Mouse (Mus musculus) lung, postnatal 10 days (tissue): ENCODE results near the gene Il31ra.
A peak's percentile ranks its signal among the peaks of the same experiment; 100 is the strongest.
"Not testable (repeated sequence)": the region's sequence is repeated elsewhere in the genome, so short reads cannot be mapped to it uniquely, and the experiment has no call there.

Experiments
- DNase-seq: peaks from one replicate; pipeline ENCODE4 v3.0.0; 2021

The Il31ra gene

DNA sequence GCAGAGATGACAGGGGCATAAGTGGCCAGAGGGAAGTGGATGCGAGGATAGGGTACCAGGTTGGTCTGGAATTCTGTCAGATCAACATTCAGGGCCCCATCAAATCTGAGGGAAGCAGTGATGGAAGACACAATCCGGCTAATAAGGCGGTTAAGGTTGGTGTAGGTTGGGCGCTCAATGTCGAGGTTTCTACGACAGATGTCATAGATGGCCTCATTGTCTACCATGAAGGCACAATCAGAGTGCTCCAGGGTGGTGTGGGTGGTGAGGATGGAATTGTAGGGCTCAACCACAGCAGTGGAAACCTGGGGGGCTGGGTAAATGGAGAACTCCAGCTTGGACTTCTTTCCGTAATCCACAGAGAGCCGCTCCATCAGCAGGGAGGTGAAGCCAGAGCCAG, at the start of gene Il31ra:
TSS of gene Il31ra (minus strand) at position 101 of the 400 bp plus-strand sequence.
- DNase-seq = not testable (repeated sequence)

DNA sequence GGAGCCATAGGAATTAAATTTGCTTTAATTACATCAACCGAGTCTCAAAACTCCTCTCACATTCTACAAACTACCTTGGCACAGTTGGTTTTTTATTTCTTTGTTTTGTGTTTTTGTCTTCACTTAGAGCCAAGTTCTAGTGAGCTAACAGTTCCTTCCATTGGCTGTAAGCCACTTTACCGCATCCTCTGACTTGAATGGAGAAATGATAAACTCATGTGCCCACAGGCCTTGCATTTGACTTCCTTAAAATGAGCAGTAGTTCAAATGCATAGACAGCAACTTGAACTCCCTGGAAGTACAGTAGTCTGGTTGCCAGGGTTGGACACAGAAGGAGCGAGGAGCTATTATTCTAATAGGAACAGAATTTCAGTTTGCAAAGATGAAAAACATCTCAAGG, 48.7 kb upstream of the Il31ra start:
- DNase-seq = no peak

DNA sequence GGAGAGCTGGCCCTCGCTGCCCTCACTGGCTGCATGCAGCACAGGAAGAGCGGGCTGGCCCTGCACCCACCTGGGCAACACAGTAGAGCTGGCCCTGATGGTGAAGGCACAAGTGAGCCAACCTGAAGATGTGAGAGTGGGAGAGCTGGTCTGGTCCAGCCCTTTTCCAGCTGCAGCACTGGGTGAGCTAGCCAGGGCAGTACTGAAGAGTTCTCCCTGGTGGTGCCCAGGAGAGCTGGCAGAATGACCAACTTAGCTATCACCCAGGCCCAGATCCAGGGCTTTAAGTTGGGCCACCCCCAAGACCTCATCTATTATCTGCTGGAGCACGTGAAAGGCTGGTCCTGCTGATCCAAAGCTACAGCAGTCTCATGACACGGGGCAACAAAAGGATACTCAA, 45.0 kb upstream of the Il31ra start:
- DNase-seq = no peak

DNA sequence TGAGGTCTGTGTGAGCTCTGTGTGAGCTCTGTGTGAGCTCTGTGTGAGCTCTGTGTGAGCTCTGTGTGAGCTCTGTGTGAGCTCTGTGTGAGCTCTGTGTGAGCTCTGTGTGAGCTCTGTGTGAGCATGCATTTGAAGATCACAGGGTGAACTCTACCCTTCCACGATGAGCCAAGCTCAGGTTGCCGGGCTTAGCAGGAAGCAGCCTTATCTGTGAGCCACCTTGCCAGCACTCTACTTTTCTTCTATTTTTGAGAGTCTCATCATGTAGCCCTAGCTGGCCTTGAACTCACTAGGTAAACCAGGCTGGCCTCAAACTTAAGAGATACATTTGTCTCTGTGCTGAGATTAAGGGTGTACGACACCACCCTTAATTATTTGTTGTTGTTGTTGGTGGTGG, 42.3 kb upstream of the Il31ra start:
- no peak for DNase-seq

DNA sequence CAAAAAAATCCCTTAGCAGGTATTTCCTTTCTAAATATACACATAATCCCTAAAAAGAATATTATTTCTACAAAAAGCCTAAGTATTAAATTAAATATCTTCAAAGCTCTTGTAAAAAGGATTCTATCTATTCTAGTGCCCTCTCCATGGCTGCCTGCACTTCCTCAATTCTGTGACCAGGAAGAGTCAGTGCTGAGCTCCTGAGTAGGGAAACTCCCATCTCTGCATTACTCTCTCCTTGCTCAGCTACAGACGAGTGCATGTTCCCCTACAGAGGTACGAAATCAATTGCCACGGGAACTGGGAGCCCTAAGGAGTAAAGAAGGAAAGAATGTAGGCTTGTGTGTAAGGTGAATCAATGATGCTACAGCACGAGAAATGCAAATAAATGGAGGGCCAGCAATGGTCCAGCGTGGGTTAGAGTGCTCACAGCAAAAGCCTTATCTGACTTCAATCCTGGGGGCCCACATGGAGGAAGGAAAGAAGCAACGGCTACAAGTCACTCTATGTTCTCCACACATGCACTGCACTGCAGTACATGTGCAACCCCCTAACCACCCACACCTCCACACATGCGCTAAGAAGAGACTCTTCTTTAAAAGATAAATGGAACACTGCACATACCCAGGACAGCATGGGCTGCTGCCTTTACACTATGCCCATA, 41.1 kb upstream of the Il31ra start:
- no peak for DNase-seq

DNA sequence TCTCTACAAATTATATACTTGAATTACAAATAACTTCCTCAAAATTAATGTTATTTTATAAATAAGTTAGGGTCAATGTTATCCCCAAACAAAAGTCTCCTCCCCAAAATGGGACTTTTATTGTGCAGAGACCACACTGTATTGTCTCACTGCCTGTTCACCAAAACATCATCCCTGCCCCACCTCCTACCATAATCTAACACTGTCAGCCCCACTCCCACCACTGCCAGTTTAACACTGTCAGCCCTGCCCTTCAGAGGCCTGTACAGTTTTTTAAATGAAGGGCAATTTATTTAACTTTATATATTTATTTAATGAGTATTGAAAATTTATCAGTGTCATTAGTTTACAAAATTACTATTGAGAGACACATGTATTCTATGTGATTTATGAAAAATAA, 31.4 kb upstream of the Il31ra start:
- DNase-seq = no peak

DNA sequence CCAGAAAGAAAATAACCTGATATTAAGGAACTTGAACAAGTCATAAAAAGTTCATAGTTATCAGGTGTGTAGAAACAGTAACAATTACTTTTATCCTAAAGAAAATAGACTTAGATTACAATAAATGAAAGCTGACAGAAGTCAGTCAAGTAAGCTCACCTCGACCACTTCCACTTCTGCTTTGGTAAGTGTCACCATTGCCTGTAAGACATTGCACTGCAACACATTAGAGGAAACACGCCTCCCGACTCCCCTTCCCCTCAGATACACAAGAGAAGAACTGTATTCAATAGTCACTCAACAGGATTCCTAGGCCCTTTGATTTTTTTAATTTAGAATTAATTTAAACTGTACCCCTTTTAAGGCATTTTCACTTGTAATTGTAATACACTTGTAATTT, 30.5 kb upstream of the Il31ra start:
- no peak for DNase-seq

DNA sequence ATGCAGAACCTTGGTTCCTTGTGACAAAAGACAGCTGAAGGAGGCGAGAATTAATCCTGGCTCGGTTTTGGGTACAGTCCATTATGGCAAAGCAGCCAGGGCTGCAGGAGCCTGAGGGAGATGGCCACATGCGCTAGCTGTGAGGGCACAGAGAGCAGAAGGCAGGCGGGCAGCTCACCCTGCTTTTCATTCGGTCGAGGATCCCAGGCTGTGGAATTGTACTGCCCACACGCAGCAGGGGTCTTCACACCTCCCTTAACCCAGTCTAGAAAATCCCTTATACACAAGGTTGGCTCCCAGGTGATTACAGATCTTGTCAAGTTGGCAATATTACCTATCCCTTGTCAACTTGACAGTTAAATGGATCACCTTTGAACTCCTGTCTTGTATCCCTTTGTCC, 29.5 kb upstream of the Il31ra start:
- DNase-seq = no peak

DNA sequence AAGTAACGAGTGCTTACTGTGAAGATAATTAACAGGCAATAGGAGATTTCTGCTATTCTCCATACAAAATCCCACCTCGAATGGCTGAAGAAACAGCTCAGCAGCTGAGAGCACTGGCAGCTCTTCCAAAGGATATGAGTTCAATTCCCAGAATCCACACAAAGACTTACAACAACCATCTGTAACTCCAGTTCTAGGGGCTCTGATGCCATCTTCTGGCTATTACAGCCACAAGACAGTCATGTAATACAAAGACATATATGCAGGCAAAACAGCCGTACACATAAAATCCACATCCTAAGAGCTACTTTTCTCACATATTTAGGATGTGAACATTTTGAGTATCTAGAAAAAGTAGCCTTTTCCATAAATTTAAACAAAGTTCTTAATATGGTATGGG, 27.4 kb upstream of the Il31ra start:
- DNase-seq = no peak

DNA sequence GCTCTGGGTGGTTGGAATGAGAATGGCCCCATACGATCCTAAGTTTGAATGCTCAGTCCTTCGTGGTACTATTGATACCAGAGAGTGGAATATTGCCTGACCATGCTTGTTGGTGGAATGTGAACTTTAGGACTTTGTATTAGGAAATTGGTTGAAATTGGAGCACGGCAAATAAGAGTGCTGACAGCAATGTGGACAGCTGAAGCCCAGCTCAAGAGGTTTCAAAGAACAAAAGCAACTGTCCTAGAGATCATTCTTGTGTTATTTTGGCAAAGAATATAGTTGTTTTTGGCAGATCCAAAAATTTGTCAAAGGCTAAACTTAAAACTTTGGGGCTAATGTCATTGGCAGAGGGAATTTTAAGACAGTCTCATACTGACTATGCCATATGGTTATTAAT, 14.4 kb upstream of the Il31ra start:
- DNase-seq = no peak

DNA sequence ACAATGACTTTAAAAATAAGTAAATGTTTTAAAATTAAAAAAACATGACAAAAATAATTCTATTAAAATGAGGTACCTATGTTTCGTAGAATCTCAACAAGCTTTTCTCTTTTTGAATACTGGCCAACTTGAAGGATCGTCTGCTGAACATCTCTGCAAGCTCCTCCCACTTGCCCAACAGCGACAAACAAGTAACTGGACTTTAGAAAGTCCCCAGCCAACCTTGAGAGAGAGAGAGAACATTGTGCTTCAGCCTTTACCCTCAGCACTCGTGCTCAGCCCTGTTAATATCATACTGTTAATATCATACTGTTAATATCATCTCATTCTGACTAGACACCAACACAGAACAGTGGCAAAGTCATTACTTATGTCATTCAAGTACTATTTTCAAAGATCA, 10.3 kb upstream of the Il31ra start:
- DNase-seq = no peak

DNA sequence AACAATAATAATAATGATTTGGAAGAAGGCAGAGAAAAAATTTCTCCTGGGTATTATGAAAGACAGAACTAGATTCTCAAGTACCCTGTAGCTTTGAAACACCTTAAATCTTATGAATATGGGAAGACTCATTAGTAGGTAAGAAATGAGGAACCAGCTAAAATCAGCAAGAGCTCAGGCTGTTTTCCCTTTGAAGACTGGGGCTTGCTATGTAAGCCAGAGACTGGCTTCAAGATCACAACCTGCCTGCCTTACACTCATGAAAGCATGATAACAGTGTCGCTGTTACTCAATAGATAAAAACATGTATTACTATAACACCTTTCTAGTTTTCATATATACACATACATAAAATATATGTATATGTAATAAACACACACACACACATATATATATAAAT, 9.7 kb upstream of the Il31ra start:
- no peak for DNase-seq

DNA sequence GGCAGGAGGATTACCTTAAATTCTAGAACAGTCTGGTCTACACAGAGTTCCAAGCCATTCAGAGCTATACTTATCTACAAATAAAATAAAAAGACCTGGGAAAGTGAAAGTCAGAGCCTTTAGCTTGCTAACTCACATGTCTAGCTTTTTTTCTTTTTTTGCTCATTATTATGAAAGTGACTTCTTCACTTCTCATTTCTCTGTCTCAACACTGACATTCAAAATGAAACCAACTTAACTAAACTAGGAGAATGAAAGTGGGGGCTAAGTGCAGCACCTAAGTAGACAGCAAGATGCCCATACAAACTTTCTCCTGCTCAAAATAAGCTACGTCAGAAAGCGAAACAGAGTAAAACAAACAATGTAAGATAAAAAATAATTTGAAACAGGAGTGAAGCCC, 8.4 kb upstream of the Il31ra start:
- DNase-seq = no peak

DNA sequence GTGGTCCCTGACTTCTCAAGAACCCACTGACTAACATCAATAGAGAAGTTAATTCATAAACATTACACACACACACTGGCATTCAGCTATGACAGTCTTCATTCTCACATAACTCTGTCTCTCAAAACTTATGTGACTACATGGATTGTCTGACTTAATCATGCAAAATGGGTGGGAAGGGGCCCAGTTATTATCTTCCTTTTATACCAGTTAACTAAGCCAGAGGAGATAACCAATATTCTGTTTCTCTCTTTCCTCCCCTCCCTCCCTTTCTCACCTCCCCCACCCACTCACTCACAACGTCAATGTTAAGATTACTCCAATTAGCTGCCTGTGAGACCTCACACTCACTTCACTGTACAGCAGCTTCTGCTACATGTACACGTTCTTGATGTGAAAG, 3.9 kb downstream of the Il31ra start:
- no peak for DNase-seq

DNA sequence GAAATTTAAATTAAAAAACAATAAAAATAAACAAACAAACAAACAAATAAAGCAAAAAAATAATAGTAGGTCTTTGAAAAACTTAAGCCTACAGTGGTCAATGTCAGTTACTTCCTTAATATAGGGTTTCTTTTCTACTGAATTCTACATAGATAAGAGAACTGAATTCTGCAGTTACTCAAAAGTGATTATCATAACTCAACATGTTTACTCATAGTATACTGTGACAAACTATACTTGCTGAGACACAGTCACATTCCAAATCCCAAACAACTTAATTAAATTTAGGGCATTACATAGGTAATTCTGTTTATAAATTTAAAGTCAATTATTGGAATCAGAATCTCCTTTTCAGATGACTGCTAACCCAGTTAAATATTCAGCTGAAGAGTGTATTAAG, 4.5 kb downstream of the Il31ra start:
- no peak for DNase-seq

DNA sequence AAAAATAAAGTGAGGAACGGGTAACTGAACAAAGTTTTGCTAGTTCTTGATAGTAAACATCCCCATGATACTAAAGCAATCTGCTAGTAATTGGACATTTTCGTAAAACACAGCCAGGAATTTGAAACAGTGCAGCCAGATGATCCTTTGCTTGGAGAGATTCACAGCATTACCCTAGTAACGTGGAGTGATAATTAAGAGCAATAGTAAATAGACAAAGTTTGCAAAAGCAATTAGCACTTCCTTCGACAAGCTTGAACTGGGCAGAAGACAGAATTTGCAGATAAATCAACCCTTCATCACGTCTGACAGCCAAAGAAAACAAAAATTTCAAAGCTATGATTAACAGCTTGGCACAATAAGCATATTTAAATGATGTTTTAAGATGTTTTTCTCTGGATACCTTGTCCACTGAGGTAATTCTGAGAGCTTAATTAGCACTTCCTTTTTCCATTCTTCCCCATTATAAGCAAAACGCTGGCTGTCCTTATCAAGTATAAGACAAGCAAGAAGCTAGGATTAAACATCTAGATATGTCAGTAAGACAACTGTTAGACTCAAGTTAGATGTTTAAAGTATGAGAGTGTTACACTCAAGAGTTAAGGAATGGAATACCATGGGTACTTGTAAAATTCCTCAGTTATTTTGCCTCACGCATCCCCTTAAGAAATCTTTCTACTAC, 9.5 kb downstream of the Il31ra start:
- DNase-seq = no peak

DNA sequence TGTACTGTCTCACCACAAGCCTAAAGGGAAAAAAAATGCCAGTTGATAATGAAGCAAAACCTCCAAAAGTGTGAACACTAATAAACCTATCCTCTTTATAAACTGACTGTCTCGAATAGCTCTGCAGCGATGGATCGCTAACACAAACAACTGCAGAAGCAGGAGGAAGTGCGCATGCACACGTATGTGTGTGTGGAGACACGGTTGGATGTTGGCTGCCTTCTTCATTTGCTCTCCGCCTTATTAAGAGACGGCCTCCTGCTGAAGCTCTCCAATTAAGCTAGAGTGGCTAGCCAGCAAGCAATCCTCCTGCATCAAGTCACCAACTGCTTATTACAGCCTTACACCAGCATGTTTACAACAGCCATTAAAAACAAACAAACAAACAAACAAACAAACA, 11.9 kb downstream of the Il31ra start:
- no peak for DNase-seq

DNA sequence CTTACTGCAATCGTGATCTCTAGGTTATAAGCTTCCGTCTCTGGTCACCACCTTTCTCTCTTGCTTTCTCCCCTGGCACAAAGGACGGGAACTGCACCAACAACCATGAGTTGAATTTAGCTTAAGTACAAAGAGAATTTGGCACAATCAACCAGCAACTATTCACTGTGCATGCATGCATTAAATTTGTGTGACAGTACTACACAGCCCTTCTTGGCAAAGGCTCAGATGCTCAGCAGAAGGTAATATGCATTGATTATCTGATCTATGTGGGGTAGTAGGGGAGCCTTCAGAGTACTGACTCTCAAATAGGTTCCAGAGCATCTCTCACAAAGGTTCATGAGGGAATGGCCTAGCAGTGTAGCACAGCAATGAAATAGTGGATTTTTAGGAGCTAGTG, 12.4 kb downstream of the Il31ra start:
- DNase-seq = no peak

DNA sequence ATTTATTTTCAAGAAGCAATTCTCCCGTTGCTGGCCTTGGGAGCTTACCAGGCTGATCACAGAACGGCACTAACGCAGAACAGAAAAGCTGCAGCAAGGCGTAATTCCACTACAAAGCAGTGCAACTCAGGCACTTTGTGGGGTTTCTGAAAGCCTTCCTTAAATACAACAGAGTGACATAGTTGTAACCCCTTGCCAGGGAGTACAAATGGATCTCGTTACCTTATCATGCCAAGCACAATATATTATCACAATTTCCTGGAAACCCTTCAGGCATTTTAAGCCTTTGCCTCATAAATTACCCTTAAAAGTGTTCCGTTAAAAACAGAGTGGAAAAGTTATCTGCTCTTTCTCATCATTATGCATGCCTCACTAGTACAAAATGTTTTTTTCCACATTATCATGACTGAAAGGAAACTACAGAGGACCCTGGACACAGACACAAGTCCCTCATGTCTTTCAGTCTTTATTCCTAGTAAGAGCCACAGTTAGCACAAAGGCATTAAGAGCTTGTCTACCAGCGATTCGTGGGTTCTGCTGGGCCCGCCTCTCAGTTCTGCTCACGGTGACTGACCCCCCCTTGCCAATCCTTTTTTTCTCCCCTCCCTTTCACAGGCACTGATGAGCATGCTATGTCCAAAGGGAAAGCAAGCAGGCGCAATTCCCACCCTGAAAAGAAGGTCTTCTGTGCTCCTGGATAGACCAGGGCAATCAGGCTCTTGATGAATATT, 13.4 kb downstream of the Il31ra start:
- no peak for DNase-seq

DNA sequence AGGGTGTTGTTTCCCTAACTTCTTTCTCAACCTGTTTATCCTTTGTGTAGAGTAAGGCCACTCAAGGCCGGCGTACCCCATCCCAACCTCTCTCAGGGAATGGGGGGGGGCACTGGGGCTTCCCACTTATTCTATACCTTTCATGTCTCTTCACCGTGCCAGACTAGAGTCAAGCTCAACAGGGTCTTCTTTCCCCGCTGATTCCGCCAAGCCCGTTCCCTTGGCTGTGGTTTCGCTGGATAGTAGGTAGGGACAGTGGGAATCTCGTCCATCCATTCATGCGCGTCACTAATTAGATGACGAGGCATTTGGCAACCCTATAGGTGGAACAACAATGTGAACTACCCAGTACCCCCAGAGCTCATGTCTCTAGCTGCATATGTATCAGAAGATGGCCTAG, 16.1 kb downstream of the Il31ra start:
- DNase-seq = peak; percentile 99

DNA sequence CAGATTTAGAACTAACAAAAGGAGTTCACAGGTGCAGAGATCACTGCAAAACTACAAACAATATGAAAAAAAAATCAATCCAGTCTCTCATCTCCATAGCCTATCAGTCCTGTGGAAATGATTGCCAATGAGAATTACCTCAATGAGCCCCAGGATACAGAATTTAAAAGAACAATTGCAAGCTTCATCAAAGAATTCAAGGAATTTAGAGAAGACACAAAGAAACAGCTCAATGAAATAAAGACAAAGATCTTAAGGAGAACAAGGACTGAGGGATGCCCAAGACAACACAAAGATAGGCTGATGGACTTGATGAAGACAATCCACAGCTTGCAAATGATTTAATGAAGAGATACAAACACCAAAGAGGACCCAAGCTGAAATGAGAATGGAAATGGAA, 20.4 kb downstream of the Il31ra start:
- DNase-seq = no peak

DNA sequence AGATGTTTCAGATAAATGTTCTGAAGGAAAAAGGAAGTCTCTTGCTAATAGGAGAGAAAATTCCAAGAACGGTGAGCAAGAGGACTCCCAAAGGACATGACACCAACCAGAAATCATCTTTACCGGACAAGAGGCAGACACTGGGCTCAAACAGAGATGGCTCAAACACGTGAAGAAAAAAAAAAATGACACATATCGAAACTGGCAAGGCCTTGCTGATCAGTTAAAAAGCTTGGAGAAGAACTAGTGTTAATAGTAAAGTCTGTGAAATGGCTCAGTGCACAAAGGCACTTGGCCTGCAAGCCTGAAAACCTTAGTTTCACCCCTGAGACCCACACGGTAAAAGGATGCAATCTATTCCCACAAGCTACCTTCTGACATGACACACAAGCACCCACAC, 23.4 kb downstream of the Il31ra start:
- no peak for DNase-seq

DNA sequence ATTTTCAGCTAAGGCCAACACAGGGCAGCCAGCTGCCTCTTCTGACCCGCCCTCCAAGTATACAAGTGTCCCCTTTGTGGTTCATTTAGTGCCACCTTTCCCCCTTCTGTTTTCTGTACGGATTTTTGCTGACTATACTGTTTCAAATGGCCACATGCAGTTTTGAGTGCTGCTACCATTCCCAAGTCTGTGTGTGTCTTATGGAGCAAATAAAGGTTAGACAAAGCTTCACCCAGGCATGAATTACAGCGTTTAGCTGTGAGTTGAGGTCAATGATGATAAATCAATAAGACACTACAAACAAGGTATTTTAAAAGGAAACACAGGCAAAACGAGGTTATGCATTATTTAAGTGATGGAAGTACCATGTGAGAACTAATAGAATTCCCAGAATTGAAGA, 24.6 kb downstream of the Il31ra start:
- no peak for DNase-seq

DNA sequence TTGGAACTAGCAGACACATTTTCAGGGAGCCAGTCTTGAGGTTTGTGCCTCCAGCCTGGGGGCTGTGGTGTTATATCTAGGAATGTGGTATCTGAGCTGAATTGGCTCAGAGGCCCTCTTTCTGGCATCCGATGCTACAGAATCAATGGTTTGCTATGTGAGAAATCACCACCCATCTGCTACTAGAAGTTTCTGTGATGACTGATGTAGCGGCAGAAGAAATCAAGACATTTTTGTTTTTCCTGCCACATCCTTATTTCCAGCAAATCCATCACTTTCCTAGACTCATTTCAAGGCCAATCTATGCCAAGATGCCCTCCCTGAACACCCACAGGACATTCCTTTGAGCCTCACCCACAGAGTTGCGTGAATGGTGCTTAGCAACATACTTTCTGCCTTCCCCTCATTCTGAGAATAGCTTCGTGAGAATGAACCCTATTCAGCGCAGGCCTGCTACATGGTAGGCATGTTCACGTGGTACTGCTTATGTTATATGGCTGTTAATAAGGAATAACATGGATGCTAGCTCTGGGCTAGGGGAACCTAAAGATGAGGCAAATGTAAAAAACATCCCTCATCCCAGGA, 33.5 kb downstream of the Il31ra start:
- no peak for DNase-seq
